ENCODE assay signal across 8 mouse cellular contexts in the genomic region with DNA sequence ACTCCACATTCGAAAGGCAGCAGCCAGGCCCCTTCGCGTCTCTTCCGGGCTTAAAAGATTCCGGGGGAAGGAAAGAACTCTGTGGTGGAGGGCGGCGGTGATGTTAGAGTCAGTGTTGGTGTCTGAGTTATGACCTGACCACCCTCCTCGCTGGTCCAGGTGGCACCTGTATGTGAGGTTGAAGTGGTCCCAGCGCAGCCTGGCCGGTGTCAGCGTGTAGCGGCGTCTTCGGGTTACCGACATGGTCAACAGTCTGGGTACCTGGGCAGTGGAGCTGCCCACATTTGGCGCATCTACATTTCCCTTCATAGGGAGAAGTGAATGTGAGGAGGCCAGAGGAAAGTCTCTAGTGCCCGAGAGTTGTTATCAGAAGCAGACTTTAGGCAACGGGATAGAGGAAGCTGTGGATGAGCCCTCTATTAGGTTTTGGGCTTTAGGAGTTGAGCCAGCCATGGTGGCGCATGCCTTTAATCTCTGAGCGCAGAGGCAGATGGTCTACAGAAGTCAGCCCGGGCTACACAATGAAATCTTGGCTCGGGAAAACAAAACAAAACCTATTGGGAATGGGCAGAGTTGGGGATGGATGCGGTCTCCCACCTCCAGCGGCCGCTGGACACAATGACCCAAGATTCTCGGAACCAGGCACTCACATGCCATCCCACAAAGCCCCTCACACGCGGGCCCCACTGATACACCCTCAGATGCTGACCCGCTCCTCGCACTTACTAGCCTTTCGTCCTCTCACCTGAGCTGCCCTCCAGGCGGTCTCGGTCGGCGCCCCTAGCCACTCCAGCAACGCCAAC. TPM values are rescaled to one million over a fixed set of nuclear protein-coding genes. Genes with fewer than 3 reads are reported as not detected.
A peak's percentile ranks its signal among the peaks of the same experiment; 100 is the strongest.
DNase-seq lines count a peak whose midpoint lies in the region; ATAC-seq and TF ChIP-seq lines count a peak whose summit lies in the region.

No protein-coding gene starts in this region.

- intact Hi-C loops in left cerebral cortex, adult 2 months (cut with DNase I) = loop anchor here (5.0 kb wide), 1 partner anchor 100 kb away; no protein-coding TSS in a partner anchor
- intact Hi-C loops in left cerebral cortex, postnatal 36 days (cut with DNase I) = no loop called here

- no peak for DNase-seq in left cerebral cortex, adult 2 months (ENCODE audit: extremely low spot score in 1 of 2, low spot score in 2 of 2)
- DNase-seq in left cerebral cortex, postnatal 36 days (ENCODE audit: low spot score in 2 of 2) = no peak
- DNase-seq in embryonic facial prominence, embryonic 10.5 days (ENCODE audit: low spot score) = no peak
- no peak for DNase-seq in B cell, adult 2 months

- peaks cover 72% of the 10 kb centered on the region for H3K27me3 ChIP-seq in embryonic facial prominence, embryonic 10.5 days (replicated peaks; ENCODE audit: low read depth, poor library complexity, severe bottlenecking)
- peaks cover 16% of the 10 kb centered on the region for H3K27me3 ChIP-seq in intestine, embryonic 15.5 days (replicated peaks)
- peaks cover 74% of the 10 kb centered on the region for H3K27me3 ChIP-seq in neural tube, embryonic 13.5 days

- H3K9me3 ChIP-seq in embryonic facial prominence, embryonic 10.5 days = no peaks in the 10 kb centered on the region
- no peaks in the 10 kb centered on the region for H3K9me3 ChIP-seq in intestine, embryonic 15.5 days
- H3K9me3 ChIP-seq in neural tube, embryonic 13.5 days = no peaks in the 10 kb centered on the region

- WGBS in embryonic facial prominence, embryonic 10.5 days = 20% methylated on average over 36 of the region's 36 CpGs
- 25% methylated on average over 36 of the region's 36 CpGs for WGBS in intestine, embryonic 15.5 days
- WGBS in neural tube, embryonic 13.5 days = 19% methylated on average over 36 of the region's 36 CpGs

- no peak overlapping the region for H3K27ac ChIP-seq in left cerebral cortex, adult 2 months
- H3K27ac ChIP-seq in embryonic facial prominence, embryonic 10.5 days (replicated peaks) = peak overlapping the region; percentile 78
- peak overlapping the region; percentile 68; the same call in 1 of the 2 replicates for H3K27ac ChIP-seq in intestine, embryonic 15.5 days
- no peak overlapping the region for H3K27ac ChIP-seq in neural tube, embryonic 13.5 days (replicated peaks)

- peak overlapping the region; percentile 52 for H3K9ac ChIP-seq in intestine, embryonic 15.5 days
- peak overlapping the region; percentile 67 for H3K9ac ChIP-seq in neural tube, embryonic 13.5 days

- H3K36me3 ChIP-seq in embryonic facial prominence, embryonic 10.5 days (replicated peaks) = peaks cover 59% of the 10 kb centered on the region
- peaks cover 37% of the 10 kb centered on the region for H3K36me3 ChIP-seq in intestine, embryonic 15.5 days
- H3K36me3 ChIP-seq in neural tube, embryonic 13.5 days = peaks cover 63% of the 10 kb centered on the region

- peaks cover 44% of the 10 kb centered on the region for H3K4me1 ChIP-seq in embryonic facial prominence, embryonic 10.5 days
- H3K4me1 ChIP-seq in intestine, embryonic 15.5 days (replicated peaks) = peaks cover 44% of the 10 kb centered on the region
- peaks cover 34% of the 10 kb centered on the region for H3K4me1 ChIP-seq in neural tube, embryonic 13.5 days (replicated peaks)

- peak overlapping the region; percentile 89 for H3K4me2 ChIP-seq in intestine, embryonic 15.5 days (replicated peaks)
- peak overlapping the region; percentile 66 for H3K4me2 ChIP-seq in neural tube, embryonic 13.5 days

- no peak for TF ChIP-seq CTCF in left cerebral cortex, adult 2 months (IDR thresholded peaks at IDR 0.05)

- H3K4me3 ChIP-seq in left cerebral cortex, adult 2 months = peak overlapping the region; percentile 38
- peak overlapping the region; percentile 61 for H3K4me3 ChIP-seq in embryonic facial prominence, embryonic 10.5 days
- H3K4me3 ChIP-seq in intestine, embryonic 15.5 days (replicated peaks) = peak overlapping the region; percentile 45
- H3K4me3 ChIP-seq in neural tube, embryonic 13.5 days = peak overlapping the region; percentile 39

- ATAC-seq in intestine, embryonic 15.5 days = no peak
- ATAC-seq in neural tube, embryonic 13.5 days (ENCODE audit: low read depth) = no peak
- ATAC-seq in megakaryocyte progenitor cell, adult 5-6 weeks (replicated peaks; ENCODE audit: poor library complexity) = no peak
- ATAC-seq in activated CD4-positive, CD25-positive, alpha-beta regulatory T cell, adult 4 months = no peak

RNA-seq across cellular contexts. Expression of a gene that starts 0.7 kb away (rescaled TPM):
- total RNA-seq in left cerebral cortex, adult 2 months (2021) = 1 to 10 TPM; 4.1 to 5.4 TPM
- total RNA-seq in left cerebral cortex, postnatal 36 days (2021) = 1 to 10 TPM; 1.1 to 5.3 TPM
- polyA plus RNA-seq in embryonic facial prominence, embryonic 10.5 days (2016; fragmentation: Nextera tagmentation; extraction: Ambion mirVana) = 5.8 and 7.4 TPM in 2 replicates
- 36.8 and 38.0 TPM in 2 replicates for polyA plus RNA-seq in intestine, embryonic 15.5 days (2015; fragmentation: Nextera tagmentation; extraction: Ambion mirVana)
- 3.9 and 5.4 TPM in 2 replicates for polyA plus RNA-seq in neural tube, embryonic 13.5 days (2015; fragmentation: Nextera tagmentation; extraction: Ambion mirVana)
- total RNA-seq in megakaryocyte progenitor cell, adult 5-6 weeks (2015) = 0.12 and 0.20 TPM in 2 replicates
- total RNA-seq in megakaryocyte progenitor cell, adult 5-6 weeks (2017) = not detected in 2 replicates
- polyA plus RNA-seq in activated CD4-positive, CD25-positive, alpha-beta regulatory T cell, adult 4 months (2017; shearing (Covaris generic)) = not detected

RNA-seq across cellular contexts. Expression of a gene that starts 7.3 kb away (rescaled TPM):
- total RNA-seq in left cerebral cortex, adult 2 months (2021) = not detected
- total RNA-seq in left cerebral cortex, postnatal 36 days (2021) = not detected
- not detected in 2 replicates for polyA plus RNA-seq in embryonic facial prominence, embryonic 10.5 days (2016; fragmentation: Nextera tagmentation; extraction: Ambion mirVana)
- not detected in 2 replicates for polyA plus RNA-seq in intestine, embryonic 15.5 days (2015; fragmentation: Nextera tagmentation; extraction: Ambion mirVana)
- not detected in 2 replicates for polyA plus RNA-seq in neural tube, embryonic 13.5 days (2015; fragmentation: Nextera tagmentation; extraction: Ambion mirVana)
- not detected in 2 replicates for total RNA-seq in megakaryocyte progenitor cell, adult 5-6 weeks (2015)
- total RNA-seq in megakaryocyte progenitor cell, adult 5-6 weeks (2017) = not detected in 2 replicates
- not detected for polyA plus RNA-seq in activated CD4-positive, CD25-positive, alpha-beta regulatory T cell, adult 4 months (2017; shearing (Covaris generic))

RNA-seq across cellular contexts. Expression of a gene that starts 16.5 kb away (rescaled TPM):
- total RNA-seq in left cerebral cortex, adult 2 months (2021) = 100 to 1,000 TPM; 133 to 140 TPM
- total RNA-seq in left cerebral cortex, postnatal 36 days (2021) = 100 to 1,000 TPM; 113 to 122 TPM
- polyA plus RNA-seq in embryonic facial prominence, embryonic 10.5 days (2016; fragmentation: Nextera tagmentation; extraction: Ambion mirVana) = 19.3 and 20.0 TPM in 2 replicates
- 17.8 and 22.6 TPM in 2 replicates for polyA plus RNA-seq in intestine, embryonic 15.5 days (2015; fragmentation: Nextera tagmentation; extraction: Ambion mirVana)
- polyA plus RNA-seq in neural tube, embryonic 13.5 days (2015; fragmentation: Nextera tagmentation; extraction: Ambion mirVana) = 37.4 and 38.9 TPM in 2 replicates
- 3.1 and 3.6 TPM in 2 replicates for total RNA-seq in megakaryocyte progenitor cell, adult 5-6 weeks (2015)
- total RNA-seq in megakaryocyte progenitor cell, adult 5-6 weeks (2017) = 19.7 and 24.5 TPM in 2 replicates
- polyA plus RNA-seq in activated CD4-positive, CD25-positive, alpha-beta regulatory T cell, adult 4 months (2017; shearing (Covaris generic)) = 1 to 10 TPM; 2.2 to 6.4 TPM

RNA-seq across cellular contexts. Expression of a gene that starts 27.8 kb away (rescaled TPM):
- 10 to 100 TPM; 46.8 to 56.0 TPM for total RNA-seq in left cerebral cortex, adult 2 months (2021)
- total RNA-seq in left cerebral cortex, postnatal 36 days (2021) = 10 to 100 TPM; 44.0 to 53.0 TPM
- 77.7 and 79.9 TPM in 2 replicates for polyA plus RNA-seq in embryonic facial prominence, embryonic 10.5 days (2016; fragmentation: Nextera tagmentation; extraction: Ambion mirVana)
- 50.2 and 53.9 TPM in 2 replicates for polyA plus RNA-seq in intestine, embryonic 15.5 days (2015; fragmentation: Nextera tagmentation; extraction: Ambion mirVana)
- polyA plus RNA-seq in neural tube, embryonic 13.5 days (2015; fragmentation: Nextera tagmentation; extraction: Ambion mirVana) = 54.7 and 61.6 TPM in 2 replicates
- 34.5 and 39.3 TPM in 2 replicates for total RNA-seq in megakaryocyte progenitor cell, adult 5-6 weeks (2015)
- total RNA-seq in megakaryocyte progenitor cell, adult 5-6 weeks (2017) = 50.7 and 56.0 TPM in 2 replicates
- 10 to 100 TPM; 74.7 to 99.8 TPM for polyA plus RNA-seq in activated CD4-positive, CD25-positive, alpha-beta regulatory T cell, adult 4 months (2017; shearing (Covaris generic))

RNA-seq across cellular contexts. Expression of a gene that starts 41.7 kb away (rescaled TPM):
- 10 to 100 TPM; 26.2 to 33.4 TPM for total RNA-seq in left cerebral cortex, adult 2 months (2021)
- 10 to 100 TPM; 26.4 to 35.9 TPM for total RNA-seq in left cerebral cortex, postnatal 36 days (2021)
- 1.5 and 1.8 TPM in 2 replicates for polyA plus RNA-seq in embryonic facial prominence, embryonic 10.5 days (2016; fragmentation: Nextera tagmentation; extraction: Ambion mirVana)
- polyA plus RNA-seq in intestine, embryonic 15.5 days (2015; fragmentation: Nextera tagmentation; extraction: Ambion mirVana) = 6.1 and 7.6 TPM in 2 replicates
- 10.5 and 16.5 TPM in 2 replicates for polyA plus RNA-seq in neural tube, embryonic 13.5 days (2015; fragmentation: Nextera tagmentation; extraction: Ambion mirVana)
- total RNA-seq in megakaryocyte progenitor cell, adult 5-6 weeks (2015) = 2.2 and 2.4 TPM in 2 replicates
- total RNA-seq in megakaryocyte progenitor cell, adult 5-6 weeks (2017) = 1.6 and 2.6 TPM in 2 replicates
- polyA plus RNA-seq in activated CD4-positive, CD25-positive, alpha-beta regulatory T cell, adult 4 months (2017; shearing (Covaris generic)) = 1 to 10 TPM; 1.2 to 1.9 TPM

Comparison
In these comparisons a context has a peak if more than half of its experiments do, and no peak if none do; other contexts are left out.
1. H3K27ac ChIP-seq: peak in embryonic facial prominence, embryonic 10.5 days (single experiment) and intestine, embryonic 15.5 days (single experiment); none in left cerebral cortex, adult 2 months (single experiment) and neural tube, embryonic 13.5 days (single experiment).
2. Peak in every context shown above with its lines, with median percentiles within 50 percentile points of each other: H3K4me3 ChIP-seq.